Mouse (Mus musculus): ENCODE results near the gene Pomt2. TPM values are rescaled to one million over a fixed set of nuclear protein-coding genes. Genes with fewer than 3 reads are reported as not detected.

Gene Pomt2
- polyA plus RNA-seq, 1 experiment from 2014 or later: 4.0 TPM

DNA sequence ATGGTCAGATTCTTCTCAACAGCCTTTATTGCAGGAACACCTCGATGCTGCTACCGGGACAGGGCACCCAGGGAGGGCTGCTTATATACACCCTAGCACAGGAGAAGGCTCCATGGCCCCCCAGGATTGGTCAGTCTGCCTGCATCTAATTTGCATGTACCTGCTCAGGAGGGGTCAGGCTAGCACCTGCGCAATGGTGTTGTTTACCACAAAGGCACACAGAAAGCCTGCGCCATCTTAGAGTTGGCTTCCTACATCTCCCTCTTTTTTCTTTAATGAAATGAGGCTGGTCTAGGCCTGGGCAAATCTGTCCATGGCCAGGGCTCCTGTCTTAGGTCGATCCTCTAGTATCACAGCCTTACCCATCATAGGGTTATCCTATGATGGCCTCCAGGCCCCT lies 1.7 kb upstream of the Pomt2 start:
- Histone ChIP-seq H3K9me3 (replicated peaks) (no peaks in the 10 kb centered on the region), H3K36me3 (replicated peaks) (peaks cover 12% of the 10 kb centered on the region), H3K27me3 (no peaks in the 10 kb centered on the region), H3K4me3 (replicated peaks) (no peak overlapping the region), H3K9ac (no peak overlapping the region), H3K27ac (replicated peaks) (no peak overlapping the region), H3K4me2 (no peak overlapping the region), H3K4me1 (replicated peaks) (peaks cover 20% of the 10 kb centered on the region)
- ATAC-seq (ENCODE audit: insufficient read depth): no peak
- 82% methylated on average over 5 of the region's 5 CpGs for WGBS (ENCODE audit: insufficient replicate concordance)

- H3K4me1 ChIP-seq (replicated peaks): peaks cover 20% of the 10 kb centered on the region
- no peak for ATAC-seq (ENCODE audit: insufficient read depth)
- H3K27ac ChIP-seq (replicated peaks): peak overlapping the region; percentile 86
- H3K36me3 ChIP-seq (replicated peaks): peaks cover 12% of the 10 kb centered on the region
- H3K4me2 ChIP-seq: peak overlapping the region; percentile 94
- peak overlapping the region; percentile 77 for H3K9ac ChIP-seq
- no peaks in the 10 kb centered on the region for H3K27me3 ChIP-seq
- peak overlapping the region; percentile 92 for H3K4me3 ChIP-seq (replicated peaks)
- H3K9me3 ChIP-seq (replicated peaks): no peaks in the 10 kb centered on the region
- 15% methylated on average over 15 of the region's 15 CpGs for WGBS (ENCODE audit: insufficient replicate concordance)
Measured at GRCm38 (mm10) chr12:87148136-87148535, 368 bp upstream of the Pomt2 start.

GRCm38 (mm10) chr12:87146966-87147365 lies 802 bp downstream of the Pomt2 start, which contains the start of gene Gstz1:
TSS of gene Gstz1 (plus strand) at chr12:87147165.
- H3K4me1 ChIP-seq (replicated peaks): peaks cover 20% of the 10 kb centered on the region
- H3K27me3 ChIP-seq: no peaks in the 10 kb centered on the region
- H3K36me3 ChIP-seq (replicated peaks): peaks cover 8% of the 10 kb centered on the region
- H3K9ac ChIP-seq: peak within 1 kb of the TSS; percentile 77
- peak within 1 kb of the TSS; percentile 86 for H3K27ac ChIP-seq (replicated peaks)
- WGBS (ENCODE audit: insufficient replicate concordance): under 1% methylated on average over 27 of the region's 27 CpGs
- H3K4me2 ChIP-seq: peak within 1 kb of the TSS; percentile 94
- H3K4me3 ChIP-seq (replicated peaks): peak within 1 kb of the TSS; percentile 92
- H3K9me3 ChIP-seq (replicated peaks): no peaks in the 10 kb centered on the region
- peak; percentile 82 for ATAC-seq (ENCODE audit: insufficient read depth)

DNA sequence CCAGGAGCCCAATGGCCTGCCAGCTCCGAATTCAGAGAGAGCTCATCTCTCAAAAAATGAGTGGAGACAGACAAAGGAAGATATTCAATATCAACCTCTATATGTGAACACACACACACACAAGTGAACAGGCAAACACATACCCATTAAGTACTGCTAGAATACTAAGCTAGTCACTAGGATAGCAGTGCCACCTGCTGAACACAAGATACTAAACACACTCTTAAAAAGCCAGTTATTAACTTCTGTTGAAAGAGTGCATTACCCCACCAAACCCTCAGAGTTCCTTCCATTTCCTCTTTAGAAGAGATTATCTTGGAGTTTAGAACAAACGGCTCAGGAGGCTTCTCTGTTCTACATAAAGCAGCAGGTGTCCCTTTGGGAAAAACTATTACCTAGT lies 5.6 kb downstream of the Pomt2 start:
- Histone ChIP-seq H3K36me3 (replicated peaks) (peaks cover 9% of the 10 kb centered on the region; the same call in 1 of the 2 replicates), H3K9ac (no peak overlapping the region), H3K4me1 (replicated peaks) (peaks cover 10% of the 10 kb centered on the region), H3K4me3 (replicated peaks) (no peak overlapping the region), H3K27me3 (no peaks in the 10 kb centered on the region), H3K9me3 (replicated peaks) (no peaks in the 10 kb centered on the region), H3K4me2 (no peak overlapping the region), H3K27ac (replicated peaks) (no peak overlapping the region)
- 40% methylated on average over 2 of the region's 2 CpGs for WGBS (ENCODE audit: insufficient replicate concordance)
- ATAC-seq (ENCODE audit: insufficient read depth): no peak

DNA sequence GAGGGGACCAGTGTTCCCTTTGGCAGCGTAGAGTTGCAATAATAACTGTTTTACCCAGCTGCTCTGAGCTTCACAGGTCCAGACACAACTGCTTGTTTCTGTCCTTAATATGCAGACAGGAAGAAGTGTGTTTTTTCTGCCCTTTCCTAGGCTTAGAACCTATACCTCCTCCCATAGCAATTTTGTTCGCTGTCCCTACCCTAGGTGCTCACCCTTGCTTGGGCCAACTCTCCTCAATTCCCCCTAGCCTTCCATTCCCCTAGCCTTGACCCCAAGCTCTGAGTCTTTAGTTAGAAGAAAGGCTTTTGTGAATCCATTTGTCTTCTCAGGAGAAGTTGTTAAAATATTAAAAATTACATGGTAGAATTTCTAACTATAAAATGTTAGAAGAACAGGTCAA lies 9.0 kb downstream of the Pomt2 start:
- no peak for ATAC-seq (ENCODE audit: insufficient read depth)
- Histone ChIP-seq H3K9me3 (replicated peaks) (no peaks in the 10 kb centered on the region), H3K27ac (replicated peaks) (no peak overlapping the region), H3K36me3 (replicated peaks) (peaks cover 11% of the 10 kb centered on the region; the same call in 1 of the 2 replicates), H3K9ac (no peak overlapping the region), H3K4me2 (no peak overlapping the region), H3K4me3 (replicated peaks) (no peak overlapping the region), H3K27me3 (no peaks in the 10 kb centered on the region), H3K4me1 (replicated peaks) (no peaks in the 10 kb centered on the region)
- 52% methylated on average over 2 of the region's 2 CpGs for WGBS (ENCODE audit: insufficient replicate concordance)

GRCm38 (mm10) chr12:87138342-87138701 lies 9.4 kb downstream of the Pomt2 start:
- no peak overlapping the region for H3K4me2 ChIP-seq
- no peaks in the 10 kb centered on the region for H3K9me3 ChIP-seq (replicated peaks)
- H3K4me3 ChIP-seq (replicated peaks): no peak overlapping the region
- ATAC-seq (ENCODE audit: insufficient read depth): no peak
- no peak overlapping the region for H3K27ac ChIP-seq (replicated peaks)
- H3K9ac ChIP-seq: no peak overlapping the region
- no peaks in the 10 kb centered on the region for H3K4me1 ChIP-seq (replicated peaks)
- WGBS (ENCODE audit: insufficient replicate concordance): 84% methylated on average over 2 of the region's 2 CpGs
- H3K36me3 ChIP-seq (replicated peaks): peaks cover 11% of the 10 kb centered on the region; the same call in 1 of the 2 replicates
- no peaks in the 10 kb centered on the region for H3K27me3 ChIP-seq

- Histone ChIP-seq H3K27me3 (no peaks in the 10 kb centered on the region), H3K4me2 (no peak overlapping the region), H3K4me1 (replicated peaks) (peaks cover 3% of the 10 kb centered on the region; the same call in 1 of the 2 replicates), H3K9ac (no peak overlapping the region), H3K36me3 (replicated peaks) (peaks cover 11% of the 10 kb centered on the region; the same call in 1 of the 2 replicates), H3K27ac (replicated peaks) (no peak overlapping the region), H3K4me3 (replicated peaks) (no peak overlapping the region), H3K9me3 (replicated peaks) (no peaks in the 10 kb centered on the region)
- 73% methylated on average over 15 of the region's 15 CpGs for WGBS (ENCODE audit: insufficient replicate concordance)
- no peak for ATAC-seq (ENCODE audit: insufficient read depth)
Measured at GRCm38 (mm10) chr12:87137439-87138341, 10.1 kb downstream of the Pomt2 start.

- H3K4me1 ChIP-seq (replicated peaks): peaks cover 7% of the 10 kb centered on the region; the same call in 1 of the 2 replicates
- H3K27me3 ChIP-seq: no peaks in the 10 kb centered on the region
- ATAC-seq (ENCODE audit: insufficient read depth): peak; percentile 47; the same call in 1 of the 2 replicates
- no peak overlapping the region for H3K27ac ChIP-seq (replicated peaks)
- H3K4me3 ChIP-seq (replicated peaks): no peak overlapping the region
- H3K36me3 ChIP-seq (replicated peaks): peaks cover 8% of the 10 kb centered on the region; the same call in 1 of the 2 replicates
- 46% methylated on average over 9 of the region's 9 CpGs for WGBS (ENCODE audit: insufficient replicate concordance)
- no peaks in the 10 kb centered on the region for H3K9me3 ChIP-seq (replicated peaks)
- no peak overlapping the region for H3K4me2 ChIP-seq
- no peak overlapping the region for H3K9ac ChIP-seq
Measured at GRCm38 (mm10) chr12:87132784-87133183, 15.0 kb downstream of the Pomt2 start.

DNA sequence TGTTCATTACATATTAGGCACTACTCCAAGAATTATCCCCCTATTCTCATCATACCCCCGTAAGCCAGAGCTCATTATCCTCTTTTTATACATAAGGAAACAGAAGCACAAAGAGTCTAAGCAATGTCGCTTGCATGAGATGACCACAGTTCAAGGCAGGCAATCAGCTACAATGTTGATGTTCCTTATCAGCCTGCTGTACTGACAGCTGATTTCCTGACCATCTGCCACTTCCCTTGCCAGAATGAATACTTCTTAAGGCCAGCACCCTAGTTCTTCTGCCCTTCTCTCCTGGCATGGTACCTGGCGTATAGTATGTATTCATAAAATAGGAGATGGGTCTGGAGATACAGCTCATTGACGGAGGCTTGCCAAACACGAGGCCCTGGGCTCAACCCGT lies 15.6 kb downstream of the Pomt2 start:
- Histone ChIP-seq H3K27me3 (no peaks in the 10 kb centered on the region), H3K9me3 (replicated peaks) (no peaks in the 10 kb centered on the region), H3K4me1 (replicated peaks) (peaks cover 7% of the 10 kb centered on the region; the same call in 1 of the 2 replicates), H3K4me3 (replicated peaks) (no peak overlapping the region), H3K36me3 (replicated peaks) (0 out of 2 replicates have a peak, but pooled peaks cover 3% of the 10 kb centered on the region), H3K27ac (replicated peaks) (no peak overlapping the region), H3K4me2 (no peak overlapping the region), H3K9ac (no peak overlapping the region)
- ATAC-seq (ENCODE audit: insufficient read depth): no peak
- WGBS (ENCODE audit: insufficient replicate concordance): 44% methylated on average over 6 of the region's 6 CpGs

- no peak for ATAC-seq (ENCODE audit: insufficient read depth)
- no peaks in the 10 kb centered on the region for H3K27me3 ChIP-seq
Measured at GRCm38 (mm10) chr12:87131619-87132018, 16.1 kb downstream of the Pomt2 start.

GRCm38 (mm10) chr12:87131181-87131580 lies 16.6 kb downstream of the Pomt2 start:
- no peak overlapping the region for H3K9ac ChIP-seq
- no peak overlapping the region for H3K27ac ChIP-seq (replicated peaks)
- no peaks in the 10 kb centered on the region for H3K27me3 ChIP-seq
- no peak for ATAC-seq (ENCODE audit: insufficient read depth)
- no peak overlapping the region for H3K4me3 ChIP-seq (replicated peaks)
- 75% methylated on average over 2 of the region's 2 CpGs for WGBS (ENCODE audit: insufficient replicate concordance)
- H3K9me3 ChIP-seq (replicated peaks): no peaks in the 10 kb centered on the region
- H3K36me3 ChIP-seq (replicated peaks): no peaks in the 10 kb centered on the region
- H3K4me1 ChIP-seq (replicated peaks): peaks cover 7% of the 10 kb centered on the region; the same call in 1 of the 2 replicates
- no peak overlapping the region for H3K4me2 ChIP-seq

More at GRCm38 (mm10) chr12:87131619-87132018, 16.1 kb downstream of the Pomt2 start:
- Histone ChIP-seq H3K36me3 (replicated peaks) (no peaks in the 10 kb centered on the region), H3K4me2 (no peak overlapping the region), H3K9ac (no peak overlapping the region), H3K9me3 (replicated peaks) (no peaks in the 10 kb centered on the region), H3K4me3 (replicated peaks) (no peak overlapping the region), H3K4me1 (replicated peaks) (peaks cover 7% of the 10 kb centered on the region; the same call in 1 of the 2 replicates), H3K27ac (replicated peaks) (no peak overlapping the region)
- 56% methylated on average over 3 of the region's 3 CpGs for WGBS (ENCODE audit: insufficient replicate concordance)
